Mouse (Mus musculus): ENCODE measurements at regions not wholly inside any gene's neighbourhood (a gene's known extent, or its start where the extent isn't known, plus 50 kb on each side); places are given as distances from the start of the nearest gene placed in this dataset.

- no peaks in the 10 kb centered on the region for H3K9me3 ChIP-seq (replicated peaks; ENCODE audit: insufficient read depth, low read length)
- no peak overlapping the region for H3K9ac ChIP-seq (ENCODE audit: control insufficient read depth, low read depth, low read length, poor library complexity, severe bottlenecking)
- no peaks in the 10 kb centered on the region for H3K79me2 ChIP-seq (ENCODE audit: control insufficient read depth, insufficient read depth, low read length, poor library complexity)
- no peak overlapping the region for H3K27ac ChIP-seq (ENCODE audit: control insufficient read depth, low read depth, low read length)
- no peaks in the 10 kb centered on the region for H3K4me1 ChIP-seq (ENCODE audit: control insufficient read depth in 1 of 2, insufficient read depth in 2 of 2, low read length in 2 of 2)
- TF ChIP-seq USF1 (IDR thresholded peaks at IDR 0.05; ENCODE audit: low read depth, low read length) (no peak), ZNF384 (IDR thresholded peaks at IDR 0.05; ENCODE audit: low read depth, low read length) (no peak), SIN3A (IDR thresholded peaks at IDR 0.05; ENCODE audit: low read length) (no peak), POLR2A (IDR thresholded peaks at IDR 0.05; ENCODE audit: control insufficient read depth in 1 of 2, insufficient read depth in 1 of 2, low read depth in 1 of 2, low read length in 2 of 2, poor library complexity in 1 of 2) (no peak), ZKSCAN1 (IDR thresholded peaks at IDR 0.05; ENCODE audit: low read depth, low read length) (no peak), ELF1 (IDR thresholded peaks at IDR 0.05; ENCODE audit: low read depth, low read length) (no peak), CHD2 (IDR thresholded peaks at IDR 0.05; ENCODE audit: low read length) (no peak), MAZ (IDR thresholded peaks at IDR 0.05; ENCODE audit: low read depth, low read length) (no peak), NELFE (IDR thresholded peaks at IDR 0.05; ENCODE audit: low read depth, low read length) (no peak), TAL1 (IDR thresholded peaks at IDR 0.05; ENCODE audit: low read length) (no peak), ZMIZ1 (IDR thresholded peaks at IDR 0.05; ENCODE audit: low read depth, low read length) (no peak), MEF2A (IDR thresholded peaks at IDR 0.05; ENCODE audit: extremely low read depth, insufficient replicate concordance, low read depth, low read length, poor library complexity, severe bottlenecking) (no peak), BHLHE40 (IDR thresholded peaks at IDR 0.05; ENCODE audit: borderline replicate concordance, low read depth, low read length) (no peak)
- no peak for DNase-seq (ENCODE audit: low read depth, low spot score)
- H3K27me3 ChIP-seq (ENCODE audit: control insufficient read depth in 1 of 2, insufficient read depth in 2 of 2, low read length in 2 of 2): no peaks in the 10 kb centered on the region
- H3K4me3 ChIP-seq (ENCODE audit: control insufficient read depth in 1 of 2, insufficient read depth in 1 of 2, low read depth in 2 of 2, low read length in 2 of 2): no peak overlapping the region
- H3K36me3 ChIP-seq (ENCODE audit: control insufficient read depth in 1 of 2, insufficient read depth in 2 of 2, low read length in 2 of 2): no peaks in the 10 kb centered on the region
Measured at GRCm38 (mm10) chr12:28150759-28151158, 401.4 kb downstream of the Dcdc2c start.

GRCm38 (mm10) chr12:28135810-28136592 lies 416.2 kb downstream of the Dcdc2c start:
- H3K27me3 ChIP-seq (ENCODE audit: control insufficient read depth in 1 of 2, insufficient read depth in 2 of 2, low read length in 2 of 2): no peaks in the 10 kb centered on the region; a peak in 1 of 4 replicates
- no peak for TF ChIP-seq ZMIZ1 (IDR thresholded peaks at IDR 0.05; ENCODE audit: low read depth, low read length)
- no peak for TF ChIP-seq ETS1 (IDR thresholded peaks at IDR 0.05; ENCODE audit: low read depth, low read length)
- no peak for TF ChIP-seq CTCF (IDR thresholded peaks at IDR 0.05 in 2 of 3, conservative IDR thresholded peaks at IDR 0.05 in 1 of 3; ENCODE audit: control insufficient read depth in 1 of 3, insufficient read depth in 1 of 3, low read depth in 2 of 3, low read length in 3 of 3, poor library complexity in 1 of 3, severe bottlenecking in 1 of 3)
- TF ChIP-seq MAX (IDR thresholded peaks at IDR 0.05; ENCODE audit: low read length): no peak
- no peak for TF ChIP-seq GABPA (IDR thresholded peaks at IDR 0.05; ENCODE audit: low read depth, low read length)
- TF ChIP-seq MEF2A (IDR thresholded peaks at IDR 0.05; ENCODE audit: extremely low read depth, insufficient replicate concordance, low read depth, low read length, poor library complexity, severe bottlenecking): no peak
- TF ChIP-seq MAZ (IDR thresholded peaks at IDR 0.05; ENCODE audit: low read depth, low read length): no peak
- no peak for TF ChIP-seq SIN3A (IDR thresholded peaks at IDR 0.05; ENCODE audit: low read length)
- TF ChIP-seq KAT2A (conservative IDR thresholded peaks at IDR 0.05; ENCODE audit: low read depth, low read length): no peak
- no peak for TF ChIP-seq UBTF (IDR thresholded peaks at IDR 0.05; ENCODE audit: borderline replicate concordance, insufficient read depth, low read depth, low read length)
- TF ChIP-seq NELFE (IDR thresholded peaks at IDR 0.05; ENCODE audit: low read depth, low read length): no peak
- no peak for TF ChIP-seq POLR2AphosphoS2 (IDR thresholded peaks at IDR 0.05; ENCODE audit: low read length)
- TF ChIP-seq ELF1 (IDR thresholded peaks at IDR 0.05; ENCODE audit: low read depth, low read length): no peak
- TF ChIP-seq ZNF384 (IDR thresholded peaks at IDR 0.05; ENCODE audit: low read depth, low read length): no peak
- TF ChIP-seq SMC3 (IDR thresholded peaks at IDR 0.05; ENCODE audit: low read depth, low read length): no peak
- TF ChIP-seq E2F4 (IDR thresholded peaks at IDR 0.05; ENCODE audit: borderline replicate concordance, low read depth, low read length): no peak
- TF ChIP-seq CHD1 (IDR thresholded peaks at IDR 0.05; ENCODE audit: low read depth, low read length): no peak
- H3K79me2 ChIP-seq (ENCODE audit: control insufficient read depth, insufficient read depth, low read length, poor library complexity): no peaks in the 10 kb centered on the region
- no peaks in the 10 kb centered on the region for H3K4me1 ChIP-seq (ENCODE audit: control insufficient read depth in 1 of 2, insufficient read depth in 2 of 2, low read length in 2 of 2)
- no peak overlapping the region for H3K4me3 ChIP-seq (ENCODE audit: control insufficient read depth in 1 of 2, insufficient read depth in 1 of 2, low read depth in 2 of 2, low read length in 2 of 2)
- H3K9ac ChIP-seq (ENCODE audit: control insufficient read depth, low read depth, low read length, poor library complexity, severe bottlenecking): no peak overlapping the region
- no peaks in the 10 kb centered on the region for H3K36me3 ChIP-seq (ENCODE audit: control insufficient read depth in 1 of 2, insufficient read depth in 2 of 2, low read length in 2 of 2)
- no peak for DNase-seq (ENCODE audit: low read depth, low spot score)
- H3K27ac ChIP-seq (ENCODE audit: control insufficient read depth, low read depth, low read length): no peak overlapping the region
- no peaks in the 10 kb centered on the region for H3K9me3 ChIP-seq (replicated peaks; ENCODE audit: insufficient read depth, low read length)

All from MEL (cell line).